Mouse (Mus musculus): Measurements from ENCODE around the gene Cacng7.

DNA sequence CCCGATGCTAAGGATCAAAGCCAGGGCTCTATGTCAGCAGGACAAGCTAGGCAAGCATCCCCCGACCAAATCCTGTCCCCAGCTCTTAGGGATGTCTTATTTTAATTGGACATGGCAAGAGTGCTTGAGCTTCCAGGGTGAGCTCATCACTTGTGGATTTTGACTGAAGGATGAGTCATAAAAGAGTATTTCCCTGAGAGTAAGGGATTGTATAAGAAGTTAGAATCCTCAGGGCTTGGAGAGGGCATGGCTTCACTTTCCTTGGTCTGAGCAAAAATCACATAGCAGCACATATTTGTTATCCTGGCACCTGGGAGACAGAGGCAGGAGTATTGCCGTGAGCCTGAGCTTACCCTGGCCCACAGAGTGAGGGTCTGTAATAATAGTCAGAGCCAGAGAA is 11.9 kb upstream of the Cacng7 start:
- no peak for TF ChIP-seq POLR2A (IDR thresholded peaks at IDR 0.05; ENCODE audit: extremely low read depth, insufficient read depth, low read length)
- TF ChIP-seq CTCF (IDR thresholded peaks at IDR 0.05; ENCODE audit: extremely low read depth, insufficient read depth, low read length): no peak

All from cortical plate, adult 2 months (tissue).